Mouse (Mus musculus): ENCODE data around the gene Prkch. TPM values are rescaled to one million over a fixed set of nuclear protein-coding genes. Genes with fewer than 3 reads are reported as not detected.

The Prkch gene
- total RNA-seq, 2 experiments from 2014 or later, result 5.5 to 7.6 TPM

DNA sequence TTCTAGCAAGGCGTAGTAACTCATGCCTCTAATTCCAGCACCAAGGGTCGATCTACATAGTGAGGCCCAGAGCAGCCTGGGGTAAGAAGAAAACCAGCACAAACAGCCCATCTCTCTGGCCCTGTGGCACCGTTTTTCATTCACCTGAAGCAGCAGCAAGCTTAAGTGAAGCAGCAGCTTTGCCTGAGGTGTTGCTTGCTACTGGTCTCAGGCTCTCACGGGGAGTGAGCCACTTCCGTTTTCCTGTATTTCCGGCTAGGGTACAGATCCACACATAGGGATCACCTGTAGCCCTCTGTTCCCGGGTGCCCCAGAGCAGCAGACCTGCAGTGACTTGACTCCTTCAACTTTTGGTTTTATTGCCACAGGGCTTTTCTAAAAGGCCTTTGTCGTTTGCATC is 114.2 kb downstream of the Prkch start:
- H3K27ac ChIP-seq, result no peak overlapping the region
- no peak for TF ChIP-seq CTCF (IDR thresholded peaks at IDR 0.05)

DNA sequence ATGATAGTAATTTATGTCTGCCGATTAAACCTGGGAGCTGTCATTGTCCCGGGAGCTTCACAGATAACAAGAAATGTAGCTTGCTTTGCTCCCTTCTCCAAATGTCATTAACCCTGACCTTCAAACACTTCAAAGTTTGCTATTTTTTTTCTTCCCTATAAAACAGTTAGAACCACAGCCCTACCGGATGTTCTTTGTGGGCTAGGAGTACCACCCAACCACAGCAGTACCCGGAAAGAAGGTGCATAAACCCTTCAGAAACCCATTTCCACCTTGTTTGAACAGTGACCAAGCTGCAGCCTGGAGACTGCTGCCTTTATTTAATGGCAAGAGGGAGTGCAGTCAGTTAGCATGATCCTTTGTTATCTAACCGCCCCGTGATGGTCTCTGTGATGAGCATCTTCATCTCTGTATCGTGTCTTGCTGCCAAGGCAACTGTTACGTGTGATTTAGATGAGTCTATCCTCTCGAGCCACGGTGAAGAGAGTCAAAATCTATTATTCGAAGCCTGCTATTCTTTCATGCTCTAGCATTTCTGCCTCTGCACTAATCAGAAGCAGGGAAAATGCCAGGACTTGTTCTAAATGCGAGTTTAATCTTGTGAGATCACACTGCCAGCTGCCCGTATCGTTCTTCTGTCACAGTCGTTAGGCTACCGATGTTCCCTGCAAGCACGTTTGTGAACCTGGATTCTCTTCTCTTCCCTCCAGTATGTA is 115.0 kb downstream of the Prkch start:
- no peak for DNase-seq
- intact Hi-C loops (cut with DNase I), result loop anchor here (10.0 kb wide), 1 partner anchor 595 kb away; no protein-coding TSS in a partner anchor
- Histone ChIP-seq H3K27ac (no peak overlapping the region), H3K4me3 (no peak overlapping the region)
- no peak for TF ChIP-seq CTCF (IDR thresholded peaks at IDR 0.05)

More for the DNA sequence above, 114.2 kb downstream of the Prkch start:
- DNase-seq, result no peak
- intact Hi-C loops (cut with DNase I), result no loop called here
- H3K4me3 ChIP-seq, result no peak overlapping the region

DNA sequence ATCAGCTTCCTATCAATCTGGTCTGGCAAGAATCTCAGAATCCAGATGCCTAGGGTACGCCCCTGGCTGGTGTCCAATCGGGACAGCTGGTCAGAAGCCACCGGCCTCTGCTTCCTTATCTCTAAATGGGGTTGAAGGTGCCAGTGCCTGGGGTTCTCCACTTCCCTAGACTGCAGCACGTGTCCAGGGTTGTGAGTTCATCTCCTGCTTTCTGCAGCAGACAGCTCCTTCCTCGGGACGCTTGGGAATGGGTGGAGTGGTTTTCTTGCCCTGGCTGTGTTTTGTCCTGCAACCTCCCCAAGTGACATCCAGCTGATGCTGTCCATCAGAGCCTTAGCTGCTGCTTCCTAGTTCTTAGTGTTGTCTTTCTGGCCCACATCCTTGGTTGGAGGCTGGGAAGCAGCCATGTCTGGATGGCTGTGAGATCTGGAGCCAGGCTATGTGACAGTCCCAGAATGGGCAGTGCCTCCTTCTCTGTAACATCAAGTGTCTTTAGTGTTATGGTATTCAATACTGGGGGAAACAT is 116.0 kb downstream of the Prkch start:
- H3K4me3 ChIP-seq, result no peak overlapping the region
- peak; percentile 37 for DNase-seq
- H3K27ac ChIP-seq, result no peak overlapping the region
- intact Hi-C loops (cut with DNase I), result loop anchor here (10.0 kb wide), 1 partner anchor 594 kb away; no protein-coding TSS in a partner anchor
- TF ChIP-seq CTCF (IDR thresholded peaks at IDR 0.05), result no peak

DNA sequence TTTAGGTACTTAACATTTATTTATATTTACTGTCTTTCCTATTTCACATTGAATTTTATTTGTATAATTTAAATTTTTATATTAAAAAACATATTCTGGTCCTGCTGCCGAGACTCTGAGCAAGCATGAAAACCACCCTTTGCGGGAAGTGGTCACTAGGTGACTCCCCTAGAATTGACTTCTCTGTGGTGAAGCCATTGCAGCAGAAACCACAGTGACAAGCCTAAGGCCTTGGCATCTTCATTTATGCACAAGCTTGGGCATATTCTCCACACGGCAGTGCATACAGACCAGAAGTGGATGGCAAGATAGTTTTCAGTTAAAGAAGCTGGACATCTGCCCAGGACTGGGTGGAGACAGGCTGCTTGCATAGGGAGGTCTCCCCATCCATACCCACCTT is 117.4 kb downstream of the Prkch start:
- Histone ChIP-seq H3K4me3 (no peak overlapping the region), H3K27ac (no peak overlapping the region)
- DNase-seq, result no peak
- intact Hi-C loops (cut with DNase I), result loop anchor here (10.0 kb wide), 1 partner anchor 593 kb away; no protein-coding TSS in a partner anchor
- no peak for TF ChIP-seq CTCF (IDR thresholded peaks at IDR 0.05)

DNA sequence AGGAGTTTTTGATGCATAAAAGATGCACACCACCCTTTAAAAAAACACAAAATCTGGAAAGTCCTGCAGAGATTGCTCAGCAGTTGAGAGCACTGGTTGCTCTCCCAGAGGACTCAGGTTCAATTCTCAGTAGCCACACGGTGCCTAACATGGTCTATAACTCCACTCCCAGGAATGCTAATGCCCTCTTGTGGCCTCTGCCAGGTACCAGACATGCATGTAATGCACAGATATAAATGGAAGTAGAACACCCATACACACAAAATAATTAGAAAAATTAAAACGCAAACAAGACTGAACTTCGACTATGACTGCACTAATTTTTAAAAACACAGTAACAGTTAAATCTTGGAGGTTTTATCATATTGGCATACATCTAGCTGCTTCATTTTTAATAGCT is 119.8 kb downstream of the Prkch start:
- TF ChIP-seq CTCF (IDR thresholded peaks at IDR 0.05), result peak; percentile 14; the same call in 1 of the 2 replicates
- Histone ChIP-seq H3K4me3 (no peak overlapping the region), H3K27ac (no peak overlapping the region)
- intact Hi-C loops (cut with DNase I), result loop anchor here (10.0 kb wide), 1 partner anchor 590 kb away; no protein-coding TSS in a partner anchor
- DNase-seq, result no peak

DNA sequence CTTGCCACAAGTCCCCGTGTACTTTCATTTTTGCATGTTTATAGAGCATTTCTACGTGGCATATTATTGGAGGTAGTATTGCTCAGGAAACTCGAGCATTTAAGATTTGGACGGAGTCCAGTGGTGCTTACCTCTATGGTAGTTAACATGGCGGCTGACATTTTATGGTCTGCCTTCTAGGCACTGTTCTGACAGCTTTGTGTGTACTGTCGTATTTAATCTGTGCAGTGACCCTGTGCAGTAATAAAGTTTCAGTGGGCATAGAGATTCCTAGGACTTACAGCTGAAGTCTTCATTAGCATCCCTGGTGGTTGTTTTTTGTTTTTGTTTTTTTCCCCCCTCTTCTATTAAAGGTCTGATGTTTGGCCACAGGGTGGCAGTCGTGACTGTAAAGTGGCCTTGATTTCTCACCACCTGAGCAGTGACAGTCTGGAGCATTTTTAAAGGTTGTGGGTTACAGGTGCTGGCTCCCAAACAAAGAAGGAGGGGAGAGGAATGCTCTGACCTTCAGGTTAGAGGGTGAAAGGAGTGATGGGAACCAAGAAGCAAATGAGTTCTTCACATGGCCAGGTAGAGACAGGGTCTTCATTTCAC is 120.6 kb downstream of the Prkch start:
- intact Hi-C loops (cut with DNase I), result loop anchor here (1.0 to 10.0 kb wide), 4 partner anchors 202 to 590 kb away; no protein-coding TSS in a partner anchor
- TF ChIP-seq CTCF (IDR thresholded peaks at IDR 0.05), result peak; percentile 79
- peak; percentile 65 for DNase-seq
- no peak overlapping the region for H3K4me3 ChIP-seq
- no peak overlapping the region for H3K27ac ChIP-seq

DNA sequence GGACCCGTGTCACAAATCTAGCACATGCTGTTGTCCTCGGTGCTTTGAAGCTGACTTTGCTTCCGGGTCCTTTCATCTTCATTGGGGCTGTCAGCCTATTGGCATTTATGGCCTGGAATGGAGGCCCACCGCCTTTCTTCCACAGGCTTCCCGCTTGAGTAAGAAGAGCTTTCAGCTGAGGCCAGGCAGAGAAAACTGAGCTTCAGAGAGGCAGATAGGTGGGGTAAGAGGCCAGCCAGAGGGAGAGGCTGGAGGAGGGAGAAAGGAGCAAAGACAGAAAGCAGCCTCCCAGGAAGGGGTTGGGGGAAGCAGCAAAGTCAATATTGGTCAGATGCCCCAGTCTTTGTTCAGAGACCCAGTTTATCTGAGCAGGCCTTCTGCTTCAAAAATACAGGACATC is 123.9 kb downstream of the Prkch start:
- Histone ChIP-seq H3K4me3 (no peak overlapping the region), H3K27ac (no peak overlapping the region)
- intact Hi-C loops (cut with DNase I), result loop anchor here (5.0 to 10.0 kb wide), 2 partner anchors 199 to 586 kb away; no protein-coding TSS in a partner anchor
- DNase-seq, result no peak
- no peak for TF ChIP-seq CTCF (IDR thresholded peaks at IDR 0.05)

DNA sequence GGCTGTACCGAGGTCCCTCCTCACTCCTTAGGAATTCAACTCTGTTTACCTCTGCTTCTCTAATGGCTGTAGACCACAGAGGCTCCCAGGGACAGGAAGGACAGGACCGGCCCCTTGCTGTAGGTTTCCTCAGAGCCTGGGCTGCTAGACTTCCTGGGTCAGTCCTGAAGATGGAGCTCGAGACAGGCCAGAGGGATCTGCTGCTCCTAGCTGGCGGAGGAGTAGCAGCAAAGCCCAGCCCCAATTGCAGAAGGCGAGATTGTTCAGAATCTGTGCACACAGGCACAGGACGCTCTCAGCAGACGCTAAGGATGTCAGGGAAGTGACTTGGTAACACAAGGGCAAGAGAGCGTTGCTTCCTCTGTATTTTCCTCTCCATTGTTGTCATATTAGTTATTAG is 124.3 kb downstream of the Prkch start:
- Histone ChIP-seq H3K4me3 (no peak overlapping the region), H3K27ac (peak overlapping the region; percentile 20; the same call in 1 of the 2 replicates)
- peak; percentile 82 for TF ChIP-seq CTCF (IDR thresholded peaks at IDR 0.05)
- intact Hi-C loops (cut with DNase I), result loop anchor here (5.0 to 10.0 kb wide), 2 partner anchors 198 to 586 kb away; no protein-coding TSS in a partner anchor
- peak; percentile 83 for DNase-seq

DNA sequence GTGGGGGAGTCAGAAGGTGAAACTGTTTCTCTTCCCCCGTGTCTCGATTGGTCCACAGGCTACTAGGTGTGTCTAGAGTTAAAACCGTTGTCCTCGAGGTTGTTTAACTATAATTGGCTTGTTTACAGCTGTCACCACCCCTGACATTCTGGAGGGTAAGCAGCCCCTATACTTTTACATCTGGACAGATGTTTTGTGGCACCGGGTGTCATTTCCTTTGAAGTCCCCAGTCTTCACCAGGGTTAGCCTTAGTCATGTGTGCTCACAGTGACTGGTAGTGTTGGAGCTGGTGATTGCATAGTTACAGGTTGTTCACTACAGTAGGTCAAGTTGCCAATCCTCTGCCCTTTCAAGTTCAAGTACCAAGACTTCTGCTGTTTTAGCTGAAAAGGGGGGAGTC is 126.2 kb downstream of the Prkch start:
- no peak for DNase-seq
- Histone ChIP-seq H3K27ac (no peak overlapping the region), H3K4me3 (no peak overlapping the region)
- no peak for TF ChIP-seq CTCF (IDR thresholded peaks at IDR 0.05)
- intact Hi-C loops (cut with DNase I), result no loop called here

DNA sequence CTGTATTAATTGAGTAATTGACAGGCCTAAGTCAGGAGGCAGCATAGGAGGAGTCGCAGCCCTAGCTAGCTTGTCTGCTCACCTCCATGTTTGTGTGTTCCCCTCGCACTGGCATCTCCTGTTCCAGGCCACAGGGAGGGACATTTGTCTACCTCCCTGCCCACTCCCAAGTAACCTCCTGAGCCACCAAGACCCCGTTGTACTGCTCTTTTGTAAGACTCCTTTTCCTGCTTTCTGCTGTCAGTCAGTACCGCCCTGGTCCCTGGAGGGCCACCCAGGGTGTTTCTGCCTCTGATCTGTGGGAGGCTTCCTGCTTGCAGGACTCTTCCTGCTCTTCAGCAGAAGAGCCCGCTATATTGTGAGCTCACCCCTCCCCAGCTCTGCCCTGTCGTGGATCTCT is 127.5 kb downstream of the Prkch start:
- no peak for DNase-seq
- Histone ChIP-seq H3K27ac (no peak overlapping the region), H3K4me3 (no peak overlapping the region)
- TF ChIP-seq CTCF (IDR thresholded peaks at IDR 0.05), result no peak
- intact Hi-C loops (cut with DNase I), result no loop called here

DNA sequence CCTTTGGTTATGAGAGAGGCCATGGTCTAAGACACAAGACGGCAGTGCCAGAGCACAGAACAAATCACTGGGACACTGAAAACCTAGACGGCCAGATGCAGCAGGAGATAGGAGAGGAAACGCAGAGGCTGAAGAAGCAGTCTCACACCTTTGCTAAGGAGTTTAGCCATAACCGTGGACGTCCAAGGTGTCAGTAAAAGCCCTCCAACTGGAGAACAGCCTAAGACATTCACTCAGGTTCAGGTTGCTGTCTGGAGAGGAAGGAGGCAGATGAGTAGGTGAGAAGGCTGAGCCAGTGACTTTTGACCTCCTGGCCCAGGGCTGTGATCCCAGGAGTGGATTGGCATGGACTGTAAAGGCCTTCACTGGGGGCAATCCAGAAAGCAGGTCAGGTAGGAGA is 130.0 kb downstream of the Prkch start:
- no peak overlapping the region for H3K4me3 ChIP-seq
- no peak for DNase-seq
- no peak for TF ChIP-seq CTCF (IDR thresholded peaks at IDR 0.05)
- H3K27ac ChIP-seq, result no peak overlapping the region
- intact Hi-C loops (cut with DNase I), result no loop called here

DNA sequence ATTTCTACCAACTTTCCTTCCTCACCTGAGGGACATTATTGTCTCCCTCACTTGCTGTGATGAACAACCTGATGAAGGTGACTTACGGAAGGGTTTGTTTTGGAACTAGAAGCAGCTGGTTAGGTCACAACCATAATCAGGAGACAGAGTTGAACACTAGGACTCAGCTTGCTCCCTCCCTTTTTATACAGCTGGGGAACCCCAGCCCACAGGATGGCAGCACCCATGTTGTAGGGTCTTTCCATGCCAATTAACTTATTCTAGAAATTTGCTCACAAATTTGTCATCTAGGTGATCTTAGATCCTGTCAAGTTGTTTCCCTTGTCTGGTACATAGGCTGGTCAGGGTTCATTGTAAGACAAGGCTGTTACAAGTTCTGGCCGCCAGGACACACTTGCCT is 130.7 kb downstream of the Prkch start:
- DNase-seq, result no peak
- intact Hi-C loops (cut with DNase I), result no loop called here
- no peak overlapping the region for H3K4me3 ChIP-seq
- no peak for TF ChIP-seq CTCF (IDR thresholded peaks at IDR 0.05)
- no peak overlapping the region for H3K27ac ChIP-seq

All from gastrocnemius, adult 2 months (tissue).